Mouse (Mus musculus) right cerebral cortex, postnatal 36 days (tissue): Measurements from ENCODE around the gene Olfr457.
"Not testable (repeated sequence)": the region's sequence is repeated elsewhere in the genome, so short reads cannot be mapped to it uniquely, and the experiment has no call there.

Source experiments
- DNase-seq, 2 experiments: peaks; one replicate each; pipeline ENCODE4 v3.0.0; 2022; ENCODE audit warnings: low spot score in 2 of 2, mixed read lengths in 1 of 2

Olfr457 gene

DNA sequence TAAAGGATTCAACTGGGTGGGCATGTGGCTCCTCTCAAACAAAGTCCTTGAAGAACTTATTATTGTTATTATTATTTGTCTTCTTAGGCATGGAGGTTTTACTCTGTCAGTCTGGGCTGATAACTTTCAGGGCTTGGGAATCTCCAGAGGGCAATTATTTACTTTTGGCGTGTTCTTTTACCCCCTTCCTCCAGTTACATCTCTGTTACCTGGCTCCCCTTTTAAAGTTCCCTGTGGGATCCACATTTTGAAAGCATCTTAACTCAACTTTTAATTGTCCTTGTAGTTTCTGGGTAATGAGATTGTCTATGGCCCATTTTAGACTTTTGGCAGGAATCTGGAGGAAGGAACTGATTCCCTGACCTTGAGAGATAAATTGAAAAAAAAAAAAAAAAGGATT lies at the start of gene Olfr457:
Olfr457 (minus strand) TSS at position 101 of the 400 bp plus-strand sequence.
- no peak for DNase-seq

DNA sequence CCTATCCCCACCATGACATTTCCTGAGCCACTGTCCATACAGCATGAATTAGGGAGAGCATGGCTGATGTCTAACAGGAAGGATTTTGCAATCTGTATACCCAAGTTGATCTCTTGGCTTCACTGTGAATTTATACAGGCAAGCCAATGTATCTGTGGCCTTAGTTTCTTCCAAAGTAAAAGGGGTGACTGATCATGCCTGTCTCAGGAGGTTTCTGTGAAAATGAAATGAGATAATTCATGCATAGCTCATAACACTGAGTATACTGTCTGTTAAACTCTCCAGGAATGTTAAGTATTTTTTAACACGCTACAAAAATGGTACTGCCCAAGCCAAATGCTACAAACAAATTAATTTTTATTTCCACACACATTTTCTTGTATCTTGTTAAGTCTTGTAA lies 37.3 kb upstream of the Olfr457 start:
- no peak for DNase-seq

DNA sequence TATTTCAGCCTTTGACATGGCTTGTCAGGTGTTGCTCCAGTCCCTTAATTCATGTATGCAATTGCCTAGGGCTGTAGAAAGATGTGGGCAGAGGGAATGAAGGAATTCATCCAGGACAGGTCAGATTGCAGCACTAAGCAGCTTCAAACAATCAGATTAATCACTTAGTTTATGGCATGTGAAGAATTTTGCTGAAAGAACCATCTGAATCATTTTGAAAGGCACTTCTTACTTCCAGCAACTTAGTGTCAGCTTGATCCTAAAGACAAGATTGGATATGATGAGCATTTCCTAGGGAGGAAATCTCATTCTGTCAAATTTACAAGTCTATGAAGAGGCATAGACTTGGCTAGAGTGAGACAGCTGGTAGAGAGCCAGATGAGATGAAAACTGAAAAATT lies 33.2 kb upstream of the Olfr457 start:
- no peak for DNase-seq

DNA sequence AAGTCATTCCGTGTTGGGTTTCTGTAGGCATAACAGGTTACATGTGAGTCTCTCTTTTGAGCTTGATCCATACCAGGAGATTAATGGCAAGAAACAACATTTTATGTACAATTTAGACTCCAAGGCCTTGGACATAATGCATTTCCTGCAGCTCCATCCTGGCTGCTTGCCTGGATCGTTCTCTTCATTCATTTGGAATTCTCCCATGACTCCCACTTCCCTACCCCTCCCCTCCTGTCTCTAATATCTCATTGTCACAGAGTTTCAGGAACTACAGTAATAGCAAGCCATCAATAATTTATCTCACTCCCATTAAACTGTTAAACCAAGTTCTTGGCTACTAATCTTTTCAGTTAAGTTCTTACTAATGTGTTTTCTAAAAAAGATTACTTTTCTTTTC lies 27.3 kb upstream of the Olfr457 start:
- DNase-seq = no peak

DNA sequence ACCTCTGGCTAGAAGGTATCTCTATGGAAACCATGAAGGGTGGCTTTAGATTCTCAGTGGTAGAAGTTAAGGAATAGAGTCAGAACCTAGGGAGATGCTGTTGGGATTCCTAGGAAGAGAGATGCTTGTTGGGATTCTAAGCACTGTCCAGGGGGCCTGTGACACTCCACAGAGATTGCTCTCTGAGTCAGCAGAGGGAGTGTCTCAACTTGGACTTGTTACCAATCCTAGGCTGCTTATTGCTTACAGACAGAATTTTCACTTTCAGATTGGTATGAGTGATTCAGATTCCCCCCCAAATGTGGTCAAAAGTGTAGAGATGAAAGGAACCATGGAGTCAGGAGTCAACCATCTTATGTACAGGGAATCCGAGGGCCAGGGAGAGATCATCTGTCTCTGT lies 13.6 kb upstream of the Olfr457 start:
- DNase-seq = no peak

DNA sequence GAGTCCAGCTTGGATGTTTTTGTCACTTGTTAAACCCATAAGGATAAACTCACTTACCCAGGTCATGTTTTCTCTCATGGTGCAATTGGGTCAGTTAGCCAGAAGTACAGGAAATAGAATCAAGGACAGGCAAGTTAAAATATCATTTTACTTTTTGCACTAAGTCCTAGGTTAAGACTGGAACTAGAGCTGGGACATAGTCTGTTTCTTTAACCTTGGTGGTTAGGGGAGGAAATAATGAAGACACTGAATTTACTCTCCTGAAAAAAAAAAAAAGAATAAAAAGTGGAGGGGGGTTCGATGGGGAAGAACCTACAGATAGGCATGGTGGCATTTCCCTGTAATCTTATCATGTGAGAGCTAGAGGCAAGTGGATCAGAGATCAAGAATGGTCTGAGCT lies 11.0 kb upstream of the Olfr457 start, which contains the start of gene Olfr456:
Olfr456 (minus strand) TSS at position 101 of the 400 bp plus-strand sequence.
- DNase-seq = no peak

DNA sequence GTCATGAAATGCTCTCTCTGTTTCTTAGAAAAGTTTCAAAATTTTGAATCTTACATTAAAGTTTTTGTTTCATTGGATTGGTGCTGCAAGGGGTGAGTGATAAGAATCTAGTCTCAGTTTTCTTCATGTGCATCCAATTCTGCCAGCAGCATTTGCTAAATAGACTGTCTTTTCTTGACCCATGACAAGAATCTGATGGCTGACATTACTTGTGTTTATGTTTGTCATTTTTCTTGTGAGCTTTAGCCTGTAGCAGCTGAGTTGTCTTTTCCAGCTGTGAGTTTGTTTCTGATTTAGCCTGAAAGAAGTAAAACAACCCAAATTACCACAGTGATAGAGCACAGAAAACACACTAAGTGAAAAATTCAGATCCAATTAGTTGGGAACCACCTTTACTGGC lies 8.5 kb upstream of the Olfr457 start:
- no peak for DNase-seq

DNA sequence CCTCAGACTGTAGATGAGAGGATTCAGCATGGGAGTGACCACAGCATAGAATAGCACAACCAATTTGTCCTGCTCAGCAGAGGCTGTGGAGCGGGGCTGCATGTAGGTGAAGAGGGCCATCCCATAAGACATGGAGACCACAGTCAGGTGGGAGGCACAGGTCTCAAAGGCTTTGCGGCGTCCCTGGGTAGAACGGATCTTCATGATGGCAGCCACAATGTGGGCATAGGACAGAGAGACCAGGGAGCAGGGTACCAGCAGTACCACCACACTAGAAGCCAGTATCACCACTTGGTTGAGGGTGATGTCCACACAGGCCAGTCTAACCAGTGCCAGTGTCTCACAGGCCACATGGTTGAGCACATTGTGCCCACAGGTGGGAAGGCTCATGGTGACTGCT lies 4.8 kb downstream of the Olfr457 start:
- not testable (repeated sequence) for DNase-seq

DNA sequence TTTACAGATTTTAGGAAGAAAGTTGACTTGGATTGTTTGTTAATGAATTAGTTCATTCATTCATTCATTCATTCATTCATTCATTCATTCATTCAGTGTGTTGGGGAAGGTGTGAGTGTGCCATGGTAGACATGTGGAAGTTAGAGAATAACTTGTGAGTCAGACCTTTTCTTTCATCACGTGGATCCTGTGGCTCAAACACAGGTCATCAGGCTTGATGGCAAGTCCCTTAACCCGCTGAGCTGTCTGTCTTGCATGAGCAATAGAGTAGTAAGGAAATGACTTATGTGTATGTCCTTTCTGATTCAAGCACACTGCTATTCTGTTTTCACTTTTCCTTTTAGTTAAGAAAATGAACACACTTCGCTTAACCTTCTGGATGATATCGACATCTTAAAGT lies 5.6 kb downstream of the Olfr457 start:
- DNase-seq = no peak

DNA sequence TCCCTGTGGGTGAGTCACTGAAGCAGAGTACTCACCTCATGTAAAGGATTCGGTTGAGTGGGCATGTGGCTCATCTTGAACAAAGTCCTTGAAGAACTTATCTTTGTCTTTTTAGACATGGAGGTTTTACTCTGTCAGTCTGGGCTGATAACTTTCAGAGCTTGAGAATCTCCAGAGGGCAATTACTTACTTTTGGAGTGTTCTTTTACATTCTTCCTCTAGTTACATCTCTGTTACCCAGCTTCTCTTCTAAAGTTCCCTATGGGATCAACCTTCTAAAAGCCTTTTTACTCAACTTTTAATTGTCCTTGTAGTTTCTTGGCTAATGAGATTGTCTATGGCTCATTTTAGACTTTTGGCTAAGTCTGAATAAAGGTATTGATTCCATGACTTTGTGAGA lies 11.0 kb downstream of the Olfr457 start, which contains the start of gene Olfr458:
Olfr458 (minus strand) TSS at position 101 of the 400 bp plus-strand sequence.
- no peak for DNase-seq

DNA sequence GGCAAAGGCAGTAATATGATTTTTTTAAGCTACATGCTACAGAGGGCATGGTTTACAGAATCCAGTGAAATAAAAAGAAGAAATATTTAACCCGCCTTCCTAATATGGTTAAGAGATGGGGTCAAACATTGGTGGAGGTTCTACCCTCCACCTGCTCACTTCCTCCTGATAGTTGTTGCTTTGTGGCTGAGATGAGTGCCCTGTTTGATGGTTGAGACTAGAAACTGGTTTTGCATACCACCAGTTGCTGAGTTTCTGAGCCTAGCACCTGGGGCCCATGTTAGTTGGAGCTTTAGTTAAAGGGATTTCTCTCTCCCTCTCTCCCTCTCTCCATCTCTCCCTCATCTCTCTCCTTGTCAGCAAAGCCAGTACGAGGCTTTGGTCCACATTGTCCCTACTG lies 28.8 kb downstream of the Olfr457 start:
- no peak for DNase-seq

DNA sequence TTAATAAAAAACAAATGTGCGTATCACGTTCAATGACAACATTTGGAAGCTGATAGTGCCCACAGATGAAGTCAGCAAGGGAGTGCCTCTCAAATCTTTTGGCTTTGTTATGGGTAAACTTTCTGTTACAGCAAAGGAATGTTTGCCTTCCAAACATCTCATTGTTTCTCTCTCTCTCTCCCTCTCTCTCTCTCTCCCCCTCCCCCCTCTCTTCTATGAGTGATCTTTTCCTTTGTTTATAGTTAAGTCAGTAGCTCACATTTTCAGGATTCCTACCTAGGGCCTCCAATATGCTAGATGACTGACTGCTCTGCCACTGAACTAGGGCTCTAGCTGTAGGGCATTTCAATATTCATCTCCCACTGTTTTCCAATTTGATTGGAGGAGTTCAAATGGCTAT lies 31.6 kb downstream of the Olfr457 start:
- no peak for DNase-seq

DNA sequence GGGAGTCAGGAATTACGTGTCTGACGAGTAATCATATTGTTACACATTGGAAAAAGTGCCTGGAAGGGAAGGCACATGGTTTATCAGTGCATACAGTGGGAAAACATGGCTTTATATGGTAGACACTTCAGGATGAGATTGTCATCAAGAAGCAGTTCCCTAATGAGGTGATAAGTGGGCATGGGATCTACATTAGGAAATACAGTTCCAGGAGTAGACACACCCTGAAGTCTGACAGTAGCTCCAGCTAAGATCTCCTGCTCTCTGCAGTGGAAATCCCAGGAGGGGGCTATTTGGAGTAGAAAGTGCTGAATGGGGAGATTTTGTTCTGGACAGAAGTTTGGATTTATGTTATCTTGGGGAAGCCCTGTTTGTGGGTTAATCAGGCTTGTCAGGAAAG lies 34.7 kb downstream of the Olfr457 start:
- no peak for DNase-seq

DNA sequence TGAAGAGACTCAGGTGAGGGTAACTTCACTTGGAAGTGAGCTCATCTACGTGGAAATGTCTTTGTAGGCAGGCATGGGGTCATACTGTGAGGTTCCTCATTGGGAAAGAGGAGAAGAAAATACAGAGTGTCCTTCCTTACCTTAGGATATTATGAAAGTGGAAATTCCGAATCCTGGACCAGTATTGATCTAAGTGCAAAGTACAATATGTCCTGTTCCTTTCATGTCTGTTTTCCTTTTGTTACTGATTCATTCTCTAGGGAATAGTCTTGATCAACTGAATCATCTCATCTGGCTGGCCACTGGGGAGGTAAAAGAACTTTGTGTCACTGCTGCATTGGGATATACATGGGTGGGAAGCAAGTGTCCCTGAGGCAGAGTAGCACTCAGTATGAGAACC lies 40.6 kb downstream of the Olfr457 start:
- no peak for DNase-seq

DNA sequence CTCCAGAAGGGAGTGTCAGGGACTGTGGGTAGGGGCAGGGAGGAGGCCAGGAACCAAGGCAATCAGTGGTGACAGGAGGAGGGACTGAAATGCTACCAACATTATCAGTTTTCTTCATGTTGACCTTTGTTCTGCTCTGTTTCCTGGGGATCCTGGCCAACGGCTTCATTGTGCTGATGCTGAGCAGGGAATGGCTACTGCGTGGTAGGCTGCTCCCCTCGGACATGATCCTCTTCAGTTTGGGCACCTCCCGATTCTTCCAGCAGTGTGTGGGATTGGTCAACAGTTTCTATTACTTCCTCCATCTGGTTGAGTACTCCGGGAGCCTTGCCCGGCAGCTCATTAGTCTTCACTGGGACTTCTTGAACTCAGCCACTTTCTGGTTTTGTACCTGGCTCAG lies 41.7 kb downstream of the Olfr457 start, which contains the start of gene Tas2r126:
Tas2r126 (plus strand) TSS at position 90 of the 400 bp plus-strand sequence.
- no peak for DNase-seq

DNA sequence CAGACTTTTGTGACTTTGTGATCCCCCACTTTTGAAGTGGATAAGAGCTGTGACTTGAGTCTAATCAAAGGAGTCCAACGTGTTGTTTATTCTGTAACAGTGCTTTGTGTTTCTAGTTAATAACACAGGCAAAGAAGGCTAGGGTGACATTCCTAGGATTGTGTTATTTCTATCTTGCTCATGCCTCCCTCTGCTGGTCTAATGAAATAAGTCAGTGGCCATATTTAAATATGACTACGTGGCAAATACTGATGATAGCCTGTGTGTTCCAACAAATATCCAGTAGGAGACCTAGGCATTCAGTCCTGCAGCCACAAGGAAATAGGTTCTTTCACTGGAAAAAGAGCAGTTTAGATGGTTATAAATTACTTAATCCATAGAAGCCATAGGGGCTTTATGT lies 42.6 kb downstream of the Olfr457 start:
- no peak for DNase-seq

DNA sequence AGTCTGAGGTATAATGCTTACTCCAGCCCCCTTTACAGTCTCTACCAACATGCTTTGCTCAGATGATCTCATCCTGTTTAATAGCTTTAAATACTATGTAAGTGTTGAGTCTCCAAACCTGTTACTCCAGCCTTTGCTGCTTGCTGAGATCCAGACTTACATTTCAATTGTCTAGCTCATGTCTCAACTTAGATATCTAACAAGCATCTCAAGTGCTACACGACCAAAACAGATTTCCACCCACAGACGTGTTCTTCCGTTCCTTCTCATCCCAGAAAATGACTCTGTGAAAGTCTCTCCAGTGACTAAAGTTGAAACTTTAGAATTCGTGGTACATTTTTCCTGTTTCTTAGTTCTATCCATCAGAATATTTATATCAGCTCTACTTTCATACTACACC lies 49.8 kb downstream of the Olfr457 start:
- no peak for DNase-seq

DNA sequence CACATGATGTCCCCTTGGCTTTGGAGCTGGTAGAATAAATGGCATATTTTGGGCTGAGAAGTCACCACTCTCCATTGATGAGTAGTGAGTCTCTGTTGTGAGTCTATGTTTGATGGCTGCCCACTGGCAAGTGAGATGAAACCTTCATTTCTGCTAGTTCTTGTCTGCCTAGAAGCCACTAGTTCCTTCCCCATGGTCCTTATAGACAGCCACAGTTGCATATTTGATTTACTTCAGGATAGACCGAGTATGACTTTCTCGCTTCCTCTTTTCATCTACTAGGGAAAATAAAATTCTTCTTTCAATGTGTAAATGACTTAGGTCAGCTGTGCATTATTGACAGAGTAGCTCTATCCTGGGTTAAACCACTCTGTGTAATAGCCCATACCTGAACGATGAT lies 51.7 kb downstream of the Olfr457 start:
- no peak for DNase-seq

DNA sequence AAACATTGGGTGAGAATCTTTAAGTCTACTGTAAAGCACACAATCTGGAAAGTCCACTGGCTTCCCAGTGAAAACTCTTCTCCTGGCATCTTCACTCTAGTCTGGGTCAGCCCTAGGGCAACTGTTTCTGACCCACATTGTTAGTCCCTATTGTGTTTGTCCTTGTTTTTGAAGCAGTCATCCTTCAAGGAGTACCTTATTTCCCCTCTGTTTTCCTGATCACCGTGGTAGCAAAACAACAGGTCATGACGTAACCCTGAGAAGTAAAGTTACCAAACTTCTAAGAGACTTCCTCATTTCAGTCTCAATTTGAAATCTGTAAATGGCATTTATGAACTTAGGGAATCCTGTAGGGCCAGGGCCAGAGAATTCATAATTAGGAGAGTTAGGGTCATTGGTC lies 54.7 kb downstream of the Olfr457 start:
- no peak for DNase-seq

DNA sequence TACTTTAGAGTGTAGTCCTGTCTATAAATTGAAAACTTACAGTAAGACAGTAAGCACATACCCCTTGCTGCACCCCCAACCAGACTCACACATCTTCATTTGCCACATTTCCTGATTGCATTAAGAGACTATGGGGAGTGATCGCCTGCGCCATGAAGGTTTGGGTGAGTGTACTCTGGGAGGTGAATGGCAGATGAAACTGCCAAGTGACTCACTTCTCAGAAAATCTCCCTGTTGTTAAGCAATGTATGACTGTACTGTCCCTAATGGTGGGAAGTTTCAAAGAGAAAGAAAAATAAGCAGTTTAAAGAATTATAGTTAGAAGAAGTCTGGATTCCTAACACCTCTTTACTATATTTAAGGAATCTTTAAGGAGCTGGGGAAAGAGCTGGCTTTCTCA lies 56.7 kb downstream of the Olfr457 start:
- DNase-seq = no peak
